28 mouse cellular contexts compared by ENCODE assay signal in the genomic region with DNA sequence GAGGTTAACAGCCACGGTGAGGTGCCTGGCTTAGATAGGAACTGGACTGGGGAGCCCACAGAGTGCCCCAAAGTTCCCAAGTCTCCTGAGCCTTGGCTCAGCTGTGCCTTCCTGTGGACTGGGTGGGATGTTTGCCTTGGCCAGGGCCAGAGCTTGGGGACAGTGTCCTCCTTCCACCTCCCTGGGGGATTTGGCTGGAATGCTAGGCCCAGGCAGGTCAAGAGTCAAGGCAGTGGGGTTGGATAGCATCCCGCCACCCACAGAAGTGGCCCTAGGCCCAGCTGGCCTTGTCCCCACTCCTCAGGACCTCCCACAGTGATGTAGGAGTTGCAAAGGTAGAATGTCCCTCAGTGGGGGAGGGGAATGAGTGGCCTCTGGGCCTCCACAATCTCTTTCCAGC. TPM values are rescaled to one million over a fixed set of nuclear protein-coding genes. Genes with fewer than 3 reads are reported as not detected.
A peak's percentile ranks its signal among the peaks of the same experiment; 100 is the strongest.
DNase-seq lines count a peak whose midpoint lies in the region; ATAC-seq and TF ChIP-seq lines count a peak whose summit lies in the region.
"Had no signal": no experiment of that assay in that cellular context is flagged by ENCODE, and none has a peak within 500 bp of the region (broad histone marks: within the 10 kb centered on the region; RNA-seq: fewer than 3 reads in every experiment).

No protein-coding gene starts in this region.

- H3K9ac ChIP-seq in kidney, embryonic 15.5 days = no peak overlapping the region
- H3K9ac ChIP-seq: forebrain, embryonic 15.5 days; heart, embryonic 15.5 days; hindbrain, embryonic 15.5 days; midbrain, embryonic 15.5 days; neural tube, embryonic 12.5 days had no signal

- intact Hi-C loops in left cerebral cortex, adult 2 months (cut with DNase I) = no loop called here

- peaks cover 31% of the 10 kb centered on the region for H3K27me3 ChIP-seq in kidney, embryonic 15.5 days

- TF ChIP-seq CTCF in left cerebral cortex, adult 2 months (IDR thresholded peaks at IDR 0.05) = no peak

- DNase-seq in adrenal gland, postnatal 10 days = peak; percentile 62
- DNase-seq in adrenal gland, postnatal 4 days (ENCODE audit: low spot score in 2 of 2) = no peak
- peak; percentile 39 for DNase-seq in kidney, adult 18-20 months
- DNase-seq in adipocyte (ENCODE audit: low spot score) = peak; percentile 58
- DNase-seq in kidney, postnatal 14 days = peak; percentile 73
- no peak for DNase-seq in layer of hippocampus, postnatal 25 days (ENCODE audit: extremely low spot score in 1 of 2, low spot score in 1 of 2)
- no peak for DNase-seq in left cerebral cortex, adult 2 months (ENCODE audit: extremely low spot score in 1 of 2, low spot score in 2 of 2)
- DNase-seq: cerebellum, adult 11 months; cerebellum, postnatal 10 days; gastrocnemius, postnatal 36 days; heart, postnatal 36 days; layer of hippocampus, adult 9-11 months; left cerebral cortex, postnatal 4 days; liver; lung, postnatal 36 days; thymus, adult 18-20 months; thymus, postnatal 4 days had no signal

- H3K4me1 ChIP-seq in kidney, embryonic 15.5 days = peaks cover 63% of the 10 kb centered on the region
- H3K4me1 ChIP-seq: forebrain, embryonic 15.5 days had no signal

- ATAC-seq in kidney, embryonic 15.5 days (replicated peaks; ENCODE audit: low FRiP score) = no peak
- ATAC-seq: CD4-positive, CD25-positive, alpha-beta regulatory T cell, adult 4 months; forebrain, embryonic 15.5 days; midbrain, embryonic 15.5 days had no signal

- no peaks in the 10 kb centered on the region for H3K36me3 ChIP-seq in kidney, embryonic 15.5 days
- H3K36me3 ChIP-seq: embryonic facial prominence, embryonic 10.5 days; forebrain, embryonic 15.5 days; heart, embryonic 15.5 days; hindbrain, embryonic 15.5 days; midbrain, embryonic 15.5 days; neural tube, embryonic 12.5 days had no signal

- no peak overlapping the region for H3K27ac ChIP-seq in kidney, embryonic 15.5 days
- H3K27ac ChIP-seq in left cerebral cortex, adult 2 months = no peak overlapping the region
- H3K27ac ChIP-seq: embryonic facial prominence, embryonic 10.5 days; forebrain, embryonic 15.5 days; heart, embryonic 15.5 days; hindbrain, embryonic 15.5 days; midbrain, embryonic 15.5 days; neural tube, embryonic 12.5 days had no signal

- no peak overlapping the region for H3K4me2 ChIP-seq in kidney, embryonic 15.5 days
- H3K4me2 ChIP-seq: forebrain, embryonic 15.5 days; heart, embryonic 15.5 days; hindbrain, embryonic 15.5 days; midbrain, embryonic 15.5 days; neural tube, embryonic 12.5 days had no signal

- H3K9me3 ChIP-seq in kidney, embryonic 15.5 days (replicated peaks) = no peaks in the 10 kb centered on the region
- H3K9me3 ChIP-seq: embryonic facial prominence, embryonic 10.5 days; forebrain, embryonic 15.5 days; heart, embryonic 15.5 days; hindbrain, embryonic 15.5 days; midbrain, embryonic 15.5 days; neural tube, embryonic 12.5 days had no signal

- 74% methylated on average over 2 of the region's 2 CpGs for WGBS in kidney, embryonic 15.5 days

- no peak overlapping the region for H3K4me3 ChIP-seq in kidney, embryonic 15.5 days (replicated peaks)
- H3K4me3 ChIP-seq in left cerebral cortex, adult 2 months = no peak overlapping the region
- H3K4me3 ChIP-seq: embryonic facial prominence, embryonic 10.5 days; forebrain, embryonic 15.5 days; heart, embryonic 15.5 days; hindbrain, embryonic 15.5 days; midbrain, embryonic 15.5 days; neural tube, embryonic 12.5 days had no signal

RNA-seq across cellular contexts. Expression of a gene that starts 4.1 kb away (rescaled TPM):
- 10 to 100 TPM; 11.3 to 11.4 TPM for total RNA-seq in adrenal gland, postnatal 10 days (2021)
- total RNA-seq in adrenal gland, postnatal 4 days (2021) = 10 to 100 TPM; 18.7 to 19.6 TPM
- polyA plus RNA-seq in kidney, embryonic 15.5 days (2015; fragmentation: Nextera tagmentation; extraction: Ambion mirVana) = 3.5 and 4.5 TPM in 2 replicates
- total RNA-seq in layer of hippocampus, postnatal 25 days (2021) = 1 to 10 TPM; 6.8 to 7.3 TPM
- total RNA-seq in left cerebral cortex, adult 2 months (2021) = 1 to 10 TPM; 6.9 to 8.8 TPM
- total RNA-seq: megakaryocyte-erythroid progenitor cell, adult 5-6 weeks had no signal
- polyA plus RNA-seq: CD4-positive, CD25-positive, alpha-beta regulatory T cell, adult 4 months had no signal

RNA-seq across cellular contexts. Expression of a gene that starts 45.4 kb away (rescaled TPM):
- total RNA-seq in adrenal gland, postnatal 10 days (2021) = under 1 TPM; 0.27 to 0.39 TPM
- total RNA-seq in adrenal gland, postnatal 4 days (2021) = 1 to 10 TPM; 1.1 to 2.2 TPM
- 1.2 and 1.6 TPM in 2 replicates for polyA plus RNA-seq in kidney, embryonic 15.5 days (2015; fragmentation: Nextera tagmentation; extraction: Ambion mirVana)
- 100 to 1,000 TPM; 115 to 137 TPM for total RNA-seq in layer of hippocampus, postnatal 25 days (2021)
- 10 to 100 TPM in 1 of 2 experiments, 1 to 10 TPM in 1; 7.9 to 11.4 TPM for total RNA-seq in left cerebral cortex, adult 2 months (2021)
- total RNA-seq: gastrocnemius, postnatal 36 days; heart, adult 8-10 months; heart, postnatal 36 days; megakaryocyte-erythroid progenitor cell, adult 5-6 weeks had no signal
- polyA plus RNA-seq: heart, embryonic 15.5 days; stomach, embryonic 14.5 days had no signal

RNA-seq across cellular contexts. Expression of a gene that starts 58.7 kb away (rescaled TPM):
- 10 to 100 TPM in 1 of 2 experiments, 1 to 10 TPM in 1; 8.3 to 14.1 TPM for total RNA-seq in adrenal gland, postnatal 10 days (2021)
- 10 to 100 TPM; 31.2 to 49.5 TPM for total RNA-seq in adrenal gland, postnatal 4 days (2021)
- polyA plus RNA-seq in kidney, embryonic 15.5 days (2015; fragmentation: Nextera tagmentation; extraction: Ambion mirVana) = 75.5 and 76.3 TPM in 2 replicates
- total RNA-seq in layer of hippocampus, postnatal 25 days (2021) = 1 to 10 TPM; 6.0 to 7.9 TPM
- 1 to 10 TPM; 3.6 to 4.8 TPM for total RNA-seq in left cerebral cortex, adult 2 months (2021)
- total RNA-seq: megakaryocyte-erythroid progenitor cell, adult 5-6 weeks had no signal

Comparison
In these comparisons a context has a peak if more than half of its experiments do, and no peak if none do; other contexts are left out.
1. DNase-seq: peak in adrenal gland, postnatal 10 days (single experiment), kidney, adult 18-20 months (single experiment), adipocyte (single experiment) and kidney, postnatal 14 days (single experiment); none in adrenal gland, postnatal 4 days (0 of 2), layer of hippocampus, postnatal 25 days (0 of 2) and left cerebral cortex, adult 2 months (0 of 2).
2. RNA of a gene that starts 45.4 kb away (total RNA-seq): 115 to 137 TPM in layer of hippocampus, postnatal 25 days; 7.9 to 11.4 TPM in left cerebral cortex, adult 2 months, 1.1 to 2.2 TPM in adrenal gland, postnatal 4 days and 0.27 to 0.39 TPM in adrenal gland, postnatal 10 days; every median in the first group is over 4 times any median in the second.